Mouse (Mus musculus) embryonic stem cell, embryonic (primary cell): Measurements from ENCODE around the gene Gm17268.

ENCODE experiments used
- CTCF ChIA-PET, 4 experiments: fragments of 300-600 bp in 2 of 4; fragments of 350-600 bp in 2 of 4; sonication (Branson Sonifier 250); formaldehyde crosslinking; loops; one replicate each; lab custom pipeline; 2022; ENCODE audit warnings: inconsistent platforms in 2 of 4; lab: Charles Lee
- POLR2A ChIA-PET, 4 experiments: fragments of 300-600 bp in 2 of 4; fragments of 350-600 bp in 2 of 4; sonication (Branson Sonifier 250); formaldehyde crosslinking; loops; one replicate each; lab custom pipeline; 2022; ENCODE audit warnings: antibody characterized with exemption in 4 of 4, inconsistent platforms in 1 of 4; lab: Charles Lee

The Gm17268 gene

DNA sequence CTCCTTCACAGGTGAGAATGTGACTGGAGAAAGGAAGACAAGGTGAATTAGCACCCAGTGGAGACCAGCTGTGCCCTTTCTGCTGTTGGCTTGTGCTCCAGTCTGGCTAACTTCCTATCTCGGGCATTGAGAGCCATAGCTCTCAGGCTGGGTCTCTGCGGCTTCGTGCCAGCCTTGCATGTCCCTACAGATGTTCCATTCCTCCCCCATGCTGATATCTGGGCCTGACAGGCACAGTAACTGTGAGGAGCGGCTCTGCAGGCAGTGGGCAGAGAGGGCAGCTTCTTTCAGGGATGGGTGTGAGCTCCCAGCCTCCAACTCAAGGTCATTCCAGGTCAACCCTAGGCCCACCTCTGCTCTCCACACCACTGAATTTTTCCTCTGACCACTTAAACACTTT lies 38.9 kb downstream of the Gm17268 start:
- POLR2A ChIA-PET, result interaction anchor here in 2 of 4 experiments (0.6 to 0.7 kb wide), 3 partner anchors 10 to 303 kb away, joined by 3 to 4 read pairs (median 3); no protein-coding TSS in a partner anchor
- CTCF ChIA-PET, result interaction anchor here in 2 of 4 experiments (0.7 to 2.2 kb wide), 4 partner anchors 16 to 909 kb away, joined by 3 to 7 read pairs (median 4); no protein-coding TSS in a partner anchor

DNA sequence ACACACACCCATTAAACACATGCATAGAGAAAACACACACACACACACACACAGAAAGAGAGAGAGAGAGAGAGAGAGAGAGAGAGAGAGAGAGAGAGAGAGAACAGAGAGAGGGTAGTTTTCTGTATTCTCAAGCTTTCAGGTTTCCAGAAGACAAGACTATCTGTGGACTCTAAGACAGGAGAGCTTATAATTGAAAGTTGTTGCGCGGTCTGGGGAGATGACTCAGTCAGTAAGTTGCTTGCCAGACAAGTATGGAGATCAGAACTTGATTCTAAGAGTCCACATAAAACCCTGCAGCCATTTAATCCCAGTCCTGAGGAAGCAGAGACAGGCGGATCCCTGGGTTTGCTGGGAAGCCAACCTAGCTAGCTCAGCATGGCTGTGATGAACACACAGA lies 39.7 kb downstream of the Gm17268 start:
- CTCF ChIA-PET, result interaction anchor here in 2 of 4 experiments (0.9 to 2.2 kb wide), 5 partner anchors 16 to 176 kb away, joined by 3 to 7 read pairs (median 4); no protein-coding TSS in a partner anchor
- POLR2A ChIA-PET, result no interaction called here

DNA sequence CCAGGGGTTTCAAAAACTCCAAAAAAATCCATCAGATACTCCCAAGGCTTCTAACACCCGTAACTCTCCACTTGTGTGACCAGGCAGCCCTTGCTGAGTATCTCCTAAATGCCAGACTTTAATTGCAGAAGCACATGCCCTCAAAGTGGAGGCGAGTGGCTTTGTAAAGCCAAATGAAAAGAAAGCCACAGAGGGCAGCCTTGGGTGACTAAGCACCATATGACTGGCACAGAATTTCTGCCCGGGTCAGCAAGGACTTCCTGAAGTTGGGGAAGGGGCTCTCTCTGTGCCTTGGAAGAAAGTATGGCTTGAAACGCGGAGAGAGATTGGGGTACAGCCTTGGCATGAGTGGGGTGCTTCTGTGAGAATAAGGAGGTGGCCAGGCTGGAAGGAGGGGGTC lies 41.3 kb downstream of the Gm17268 start:
- POLR2A ChIA-PET, result no interaction called here
- CTCF ChIA-PET, result interaction anchor here in 3 of 4 experiments (1.2 to 2.7 kb wide), 8 partner anchors 10 to 200 kb away, joined by 3 to 45 read pairs (median 8); no protein-coding TSS in a partner anchor

DNA sequence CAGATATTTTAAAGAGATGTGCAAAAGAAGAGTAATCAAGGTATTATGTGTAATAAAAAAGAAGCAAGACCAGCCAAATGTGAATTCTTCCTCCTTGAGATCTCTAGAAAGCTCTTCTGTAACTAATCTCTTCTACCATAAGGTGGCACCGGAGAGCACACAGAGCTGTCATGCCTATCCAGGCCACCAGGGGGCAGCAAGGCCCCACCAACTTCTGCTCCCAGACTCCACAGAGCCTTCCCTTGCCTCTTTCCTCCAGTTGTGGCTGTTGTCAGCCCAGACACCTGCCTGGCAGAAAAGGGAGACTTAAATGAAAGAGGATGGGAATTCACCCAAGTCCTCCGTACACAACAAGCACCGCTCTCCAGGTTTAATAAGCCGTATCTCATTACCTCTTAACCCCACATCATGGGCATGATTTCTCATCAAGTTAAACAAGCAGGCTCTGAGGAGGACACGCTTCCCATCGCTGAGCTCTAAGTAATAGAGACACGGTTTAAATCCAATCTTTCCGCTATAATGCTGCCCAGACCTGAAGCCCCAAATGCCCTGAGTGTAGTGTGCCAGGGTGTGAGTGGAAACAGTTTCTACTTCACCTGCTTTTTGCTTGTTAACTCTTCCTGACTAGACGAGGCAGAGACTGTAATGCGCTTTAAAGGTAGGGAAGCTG lies 42.1 kb downstream of the Gm17268 start:
- CTCF ChIA-PET, result interaction anchor here (0.5 to 2.7 kb wide), 65 partner anchors 8 to 1338 kb away, joined by 3 to 45 read pairs (median 4); partner anchors contain the start of genes 5530401A14Rik (in 1 of the 4) and Ccl11 (in 1 of the 4)
- POLR2A ChIA-PET, result interaction anchor here in 2 of 4 experiments (0.6 to 0.9 kb wide), 4 partner anchors 9 to 167 kb away, joined by 3 to 6 read pairs (median 4); no protein-coding TSS in a partner anchor

DNA sequence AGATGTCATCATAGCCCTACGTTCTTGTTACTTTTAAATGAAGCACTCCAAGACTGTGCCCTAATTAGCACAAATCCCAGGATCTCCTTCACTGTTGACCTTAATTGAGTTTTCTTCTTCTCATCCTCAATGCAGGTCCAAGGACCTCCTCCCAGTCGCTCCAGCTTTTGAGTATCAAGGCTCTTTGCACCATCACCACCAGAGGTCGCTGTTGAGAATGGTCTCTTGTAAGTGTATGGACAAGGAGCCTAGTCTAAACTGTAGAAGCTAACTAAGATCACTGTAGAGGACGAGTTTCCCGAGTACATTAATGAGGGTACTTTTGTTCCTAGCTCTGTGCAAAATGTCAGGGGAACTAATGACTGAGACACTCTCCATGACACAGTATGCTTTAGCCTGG lies 55.2 kb downstream of the Gm17268 start:
- POLR2A ChIA-PET, result no interaction called here
- CTCF ChIA-PET, result interaction anchor here (0.5 to 4.8 kb wide), 36 partner anchors 9 to 1995 kb away, joined by 3 to 37 read pairs (median 3); partner anchors contain the start of gene Asic2 (in 1 of the 4)

DNA sequence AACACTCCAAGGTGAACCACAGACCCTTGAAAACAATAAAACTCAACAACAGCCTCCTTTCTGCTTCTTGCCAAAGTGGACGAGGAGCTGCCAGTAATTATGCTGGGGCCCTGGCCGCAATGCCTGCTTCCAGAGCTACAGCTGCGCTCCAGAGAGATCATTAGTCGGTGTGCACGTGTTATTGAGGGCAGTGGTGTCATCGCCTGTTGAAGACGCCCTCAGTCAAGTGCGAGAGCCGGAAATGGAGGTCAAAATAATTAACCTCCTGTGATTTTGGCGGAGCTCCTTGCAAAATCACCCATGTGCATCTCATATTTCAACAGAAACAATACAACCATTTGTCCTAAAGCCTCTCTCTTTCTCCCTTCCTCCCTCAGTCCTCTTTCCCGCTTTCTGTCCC lies 56.2 kb downstream of the Gm17268 start:
- POLR2A ChIA-PET, result no interaction called here

More for the DNA sequence above, 56.2 kb downstream of the Gm17268 start:
- CTCF ChIA-PET, result interaction anchor here (0.6 to 4.8 kb wide), 13 partner anchors 8 to 729 kb away, joined by 3 to 37 read pairs (median 5); partner anchors contain the start of gene Asic2 (in 1 of the 4)
